Mouse (Mus musculus) layer of hippocampus, postnatal 14 days (tissue): Measurements from ENCODE around the gene F12. TPM values are rescaled to one million over a fixed set of nuclear protein-coding genes. Genes with fewer than 3 reads are reported as not detected.
A peak's percentile ranks its signal among the peaks of the same experiment; 100 is the strongest.

Source experiments
- DNase-seq, 2 experiments: peaks; one replicate each; pipeline ENCODE4 v3.0.0; 2021 to 2022; ENCODE audit warnings: low spot score in 2 of 2, mixed read lengths in 1 of 2
- total RNA-seq, 2 experiments: library from RNA; stranded (reverse); gene quantifications; 2 replicates each; pipeline ENCODE4 v1.2.3; 2021

Gene F12
- total RNA-seq, 2 experiments from 2014 or later: 0.32 to 0.69 TPM

GRCm38 (mm10) chr13:55414743-55415380 is 11.7 kb downstream of the F12 start, which contains the start of gene Pfn3:
Gene Pfn3, minus strand, starts transcription at chr13:55415232.
- peak; percentile 45 to 72 for DNase-seq

- no peak for DNase-seq
These were observed 13.3 kb downstream of the F12 start for GRCm38 (mm10) chr13:55413333-55413732.

- DNase-seq: no peak
These were observed 13.8 kb downstream of the F12 start for GRCm38 (mm10) chr13:55412643-55413307.

GRCm38 (mm10) chr13:55411826-55412225 is 14.8 kb downstream of the F12 start:
- no peak for DNase-seq

GRCm38 (mm10) chr13:55408546-55409120 is 18.0 kb downstream of the F12 start:
- no peak for DNase-seq

- no peak for DNase-seq
These were observed 19.3 kb downstream of the F12 start for GRCm38 (mm10) chr13:55407341-55407740.

GRCm38 (mm10) chr13:55405783-55406390 is 20.7 kb downstream of the F12 start:
- no peak for DNase-seq

GRCm38 (mm10) chr13:55404853-55405782 is 21.5 kb downstream of the F12 start:
- peak; percentile 83 for DNase-seq

- no peak for DNase-seq
These were observed 22.4 kb downstream of the F12 start for GRCm38 (mm10) chr13:55403935-55404852.

GRCm38 (mm10) chr13:55403266-55403665 is 23.3 kb downstream of the F12 start:
- no peak for DNase-seq

- DNase-seq: no peak
These were observed 26.6 kb downstream of the F12 start for GRCm38 (mm10) chr13:55400039-55400346.

- no peak for DNase-seq
These were observed 27.1 kb downstream of the F12 start for GRCm38 (mm10) chr13:55399300-55400038.

GRCm38 (mm10) chr13:55398088-55398487 is 28.5 kb downstream of the F12 start, which contains the start of gene Slc34a1:
Gene Slc34a1, plus strand, starts transcription at chr13:55398187.
- no peak for DNase-seq

- DNase-seq: no peak
These were observed 33.7 kb downstream of the F12 start for GRCm38 (mm10) chr13:55392933-55393332.

- DNase-seq: no peak
These were observed 35.0 kb downstream of the F12 start for GRCm38 (mm10) chr13:55391626-55392029.

- DNase-seq: no peak
These were observed 35.9 kb downstream of the F12 start for GRCm38 (mm10) chr13:55390644-55391043.

GRCm38 (mm10) chr13:55381790-55382189 is 44.8 kb downstream of the F12 start:
- peak; percentile 47 to 69 for DNase-seq

GRCm38 (mm10) chr13:55378907-55379580 is 47.5 kb downstream of the F12 start:
- no peak for DNase-seq

GRCm38 (mm10) chr13:55375877-55376276 is 50.7 kb downstream of the F12 start:
- DNase-seq: no peak
